Mouse (Mus musculus): ENCODE measurements at regions not wholly inside any gene's neighbourhood (a gene's known extent, or its start where the extent isn't known, plus 50 kb on each side); places are given as distances from the start of the nearest gene placed in this dataset.

GRCm38 (mm10) chr6:31097254-31097653, 138.4 kb upstream of the Klf14 start:
- no peak for TF ChIP-seq USF1 (IDR thresholded peaks at IDR 0.05; ENCODE audit: low read depth)
- TF ChIP-seq CTCF (IDR thresholded peaks at IDR 0.05; ENCODE audit: control insufficient read depth, insufficient read depth, insufficient read length), result no peak
- no peak for TF ChIP-seq FOSL1 (IDR thresholded peaks at IDR 0.05; ENCODE audit: insufficient read depth, low read length, poor library complexity, severe bottlenecking)
- no peak for TF ChIP-seq MYOD1 (IDR thresholded peaks at IDR 0.05; ENCODE audit: control insufficient read depth, insufficient read length, low read depth)
- TF ChIP-seq CEBPB (IDR thresholded peaks at IDR 0.05; ENCODE audit: low read depth), result no peak

Measured in C2C12 (cell line).